Mouse (Mus musculus) embryonic facial prominence, embryonic 13.5 days (tissue): ENCODE measurements around the gene Phb2. TPM values are rescaled to one million over a fixed set of nuclear protein-coding genes. Genes with fewer than 3 reads are reported as not detected.

Experiments
- ATAC-seq: fragments of 200-750 bp; cut with Nextera tagmentation; 2 replicates; pipeline ENCODE4 v1.8.0; 2017; ENCODE audit warnings: low read depth; ENCODE audit not compliant: insufficient number of reproducible peaks, insufficient read depth, low FRiP score, low TSS enrichment
- H3K27ac ChIP-seq: fragments of 300-500 bp; sonication (generic); 2 replicates; pipeline ENCODE4 v1.5.1; 2015; ENCODE audit warnings: moderate library complexity, mild to moderate bottlenecking, inconsistent platforms
- H3K27me3 ChIP-seq: fragments of 300-500 bp; sonication (generic); 2 replicates; pipeline ENCODE4 v1.6.1; 2015; ENCODE audit warnings: mild to moderate bottlenecking, inconsistent platforms
- H3K36me3 ChIP-seq: fragments of 300-500 bp; sonication (generic); 2 replicates; pipeline ENCODE4 v1.6.1; 2015; ENCODE audit warnings: mild to moderate bottlenecking, inconsistent platforms
- H3K4me1 ChIP-seq: fragments of 300-500 bp; sonication (generic); 2 replicates; pipeline ENCODE4 v1.6.1; 2015; ENCODE audit warnings: inconsistent platforms
- H3K4me2 ChIP-seq: fragments of 300-500 bp; sonication (generic); 2 replicates; pipeline ENCODE4 v1.6.1; 2015; ENCODE audit warnings: moderate library complexity, mild to moderate bottlenecking, inconsistent platforms
- H3K4me3 ChIP-seq: fragments of 300-500 bp; sonication (generic); 2 replicates; pipeline ENCODE4 v1.5.1; 2015; ENCODE audit warnings: mild to moderate bottlenecking, inconsistent platforms
- H3K9ac ChIP-seq: fragments of 300-500 bp; sonication (generic); 2 replicates; pipeline ENCODE4 v1.6.1; 2015; ENCODE audit warnings: mild to moderate bottlenecking, inconsistent platforms
- H3K9me3 ChIP-seq: fragments of 300-500 bp; sonication (generic); 2 replicates; pipeline ENCODE4 v1.6.1; 2016; ENCODE audit warnings: inconsistent platforms
- WGBS: fragments of 180-500 bp; shearing (Covaris S2); methylation state at CpG from one replicate; pipeline ENCODE4 v1.1.7; 2015; ENCODE audit warnings: mixed read lengths; 5-methylcytosine and 5-hydroxymethylcytosine counted together
- polyA plus RNA-seq: library from polyadenylated mRNA; unstranded; fragments of >200 nt; fragmentation: Nextera tagmentation; extraction: Ambion mirVana; gene quantifications from 2 replicates; pipeline ENCODE4 v1.2.1, GENCODE M21; 2015

The Phb2 gene
- polyA plus RNA-seq, 1 experiment from 2014 or later: 351 TPM

DNA sequence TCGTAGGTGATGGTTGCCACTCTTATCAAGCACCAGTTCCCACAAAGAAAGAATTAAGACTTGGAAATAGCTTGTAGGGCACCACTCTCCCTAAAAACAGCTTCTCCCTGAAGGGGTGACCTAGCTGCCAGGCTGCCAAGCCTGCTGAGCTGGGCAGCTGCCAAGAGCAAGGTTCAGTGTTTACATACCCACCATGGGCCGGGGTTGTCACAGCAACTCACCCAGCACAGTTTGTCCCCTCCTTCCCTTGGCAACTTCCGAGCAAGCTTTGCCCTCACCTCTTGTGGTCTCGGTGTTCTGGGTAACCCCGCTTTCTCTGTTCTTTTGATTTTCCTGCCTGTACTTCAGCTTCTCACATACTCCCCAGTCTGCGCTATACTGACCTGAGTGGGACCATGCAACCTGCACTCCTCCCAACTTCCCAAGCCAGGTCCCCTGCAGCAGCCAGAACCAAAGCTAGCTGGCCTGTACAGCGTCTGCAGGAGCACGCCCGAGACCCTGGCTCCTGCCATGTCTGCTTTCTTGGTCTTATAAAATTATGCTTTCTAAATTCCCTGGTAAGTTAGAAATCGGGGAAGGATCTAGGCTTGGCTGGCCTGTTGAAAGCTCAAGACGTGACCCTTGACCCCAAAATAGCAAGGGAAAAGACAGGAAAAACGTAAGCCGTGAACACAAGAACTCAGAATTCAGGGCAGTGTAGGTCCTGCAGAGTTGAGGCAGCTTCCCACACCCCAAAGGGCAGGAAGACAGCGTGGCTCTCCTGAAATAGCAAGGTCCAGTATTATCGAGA is 17.8 kb upstream of the Phb2 start:
- ATAC-seq: no peak; the same call in 1 of the 2 replicates
- H3K27ac ChIP-seq: no peak overlapping the region
- peaks cover 4% of the 10 kb centered on the region; the same call in 1 of the 2 replicates for H3K4me1 ChIP-seq
- no peak overlapping the region for H3K4me3 ChIP-seq
- no peaks in the 10 kb centered on the region for H3K27me3 ChIP-seq
- peaks cover 9% of the 10 kb centered on the region for H3K36me3 ChIP-seq
- WGBS: 75% methylated on average over 15 of the region's 15 CpGs
- no peak overlapping the region for H3K4me2 ChIP-seq
- H3K9ac ChIP-seq: no peak overlapping the region
- H3K9me3 ChIP-seq: no peaks in the 10 kb centered on the region

- ATAC-seq: no peak
- no peak overlapping the region for H3K4me2 ChIP-seq
- H3K4me3 ChIP-seq: no peak overlapping the region
- H3K36me3 ChIP-seq: peaks cover 31% of the 10 kb centered on the region
- no peaks in the 10 kb centered on the region for H3K27me3 ChIP-seq
- no peak overlapping the region for H3K27ac ChIP-seq
- no peaks in the 10 kb centered on the region for H3K9me3 ChIP-seq
- no peak overlapping the region for H3K9ac ChIP-seq
- peaks cover 4% of the 10 kb centered on the region; the same call in 1 of the 2 replicates for H3K4me1 ChIP-seq
- WGBS: 89% methylated on average over 7 of the region's 7 CpGs
Measured at GRCm38 (mm10) chr6:124696441-124697150, 15.5 kb upstream of the Phb2 start.

GRCm38 (mm10) chr6:124698751-124699150 is 13.4 kb upstream of the Phb2 start:
- H3K36me3 ChIP-seq: peaks cover 53% of the 10 kb centered on the region
- H3K4me3 ChIP-seq: no peak overlapping the region
- peaks cover 12% of the 10 kb centered on the region for H3K4me1 ChIP-seq

GRCm38 (mm10) chr6:124699366-124699765 is 12.8 kb upstream of the Phb2 start:
- H3K4me1 ChIP-seq: peaks cover 7% of the 10 kb centered on the region
- peaks cover 59% of the 10 kb centered on the region for H3K36me3 ChIP-seq
- no peaks in the 10 kb centered on the region for H3K9me3 ChIP-seq
- no peak overlapping the region for H3K9ac ChIP-seq
- no peak overlapping the region for H3K4me2 ChIP-seq
- 91% methylated on average over 4 of the region's 4 CpGs for WGBS
- no peak overlapping the region for H3K4me3 ChIP-seq
- ATAC-seq: no peak
- H3K27ac ChIP-seq: no peak overlapping the region
- no peaks in the 10 kb centered on the region for H3K27me3 ChIP-seq

More at GRCm38 (mm10) chr6:124698751-124699150, 13.4 kb upstream of the Phb2 start:
- H3K4me2 ChIP-seq: no peak overlapping the region
- no peaks in the 10 kb centered on the region for H3K9me3 ChIP-seq
- no peak overlapping the region for H3K9ac ChIP-seq
- H3K27ac ChIP-seq: no peak overlapping the region
- no peak for ATAC-seq
- H3K27me3 ChIP-seq: no peaks in the 10 kb centered on the region
- WGBS: 84% methylated on average over 6 of the region's 6 CpGs

DNA sequence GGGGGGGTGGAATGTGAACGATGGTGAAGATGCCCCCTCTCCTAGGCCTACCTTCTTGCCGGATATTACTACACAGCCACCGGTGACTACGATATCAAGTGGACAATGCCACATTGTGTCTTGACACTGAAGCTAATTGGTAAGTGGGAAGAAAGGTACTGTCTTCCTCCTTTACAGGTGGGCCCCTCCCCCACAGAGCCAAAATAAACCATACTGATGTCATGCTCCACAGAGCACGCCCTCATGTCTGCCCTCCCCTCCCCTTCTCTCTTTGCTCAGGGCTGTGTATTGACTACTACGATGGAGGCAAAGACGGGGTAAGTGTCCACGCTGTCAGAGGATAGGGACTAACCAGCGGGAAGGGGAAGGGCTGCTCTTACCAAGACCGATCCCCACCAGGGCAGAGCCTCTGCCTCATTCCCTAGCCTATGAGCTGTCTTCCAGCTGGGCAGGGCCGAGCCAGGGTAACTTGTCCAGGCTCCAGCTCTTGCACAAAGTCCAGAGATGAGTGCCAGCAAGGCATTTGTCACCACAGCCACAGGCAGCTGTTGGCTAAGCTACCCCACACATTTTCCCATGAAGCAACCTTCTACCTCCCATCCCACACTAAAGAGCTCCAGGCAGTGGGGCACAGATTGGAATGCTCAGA is 12.1 kb upstream of the Phb2 start:
- no peaks in the 10 kb centered on the region for H3K27me3 ChIP-seq
- H3K4me1 ChIP-seq: peaks cover 7% of the 10 kb centered on the region; the same call in 1 of the 2 replicates
- no peak overlapping the region for H3K27ac ChIP-seq
- no peak overlapping the region for H3K9ac ChIP-seq
- no peak overlapping the region for H3K4me2 ChIP-seq
- H3K9me3 ChIP-seq: no peaks in the 10 kb centered on the region
- H3K4me3 ChIP-seq: no peak overlapping the region
- H3K36me3 ChIP-seq: peaks cover 66% of the 10 kb centered on the region
- ATAC-seq: no peak
- WGBS: 77% methylated on average over 11 of the region's 11 CpGs

GRCm38 (mm10) chr6:124701338-124701737 is 10.8 kb upstream of the Phb2 start:
- no peak overlapping the region for H3K4me3 ChIP-seq
- H3K36me3 ChIP-seq: peaks cover 77% of the 10 kb centered on the region
- H3K4me2 ChIP-seq: no peak overlapping the region
- no peaks in the 10 kb centered on the region for H3K9me3 ChIP-seq
- H3K27ac ChIP-seq: no peak overlapping the region
- WGBS: 78% methylated on average over 8 of the region's 8 CpGs
- H3K27me3 ChIP-seq: no peaks in the 10 kb centered on the region
- ATAC-seq: no peak
- no peak overlapping the region for H3K9ac ChIP-seq
- H3K4me1 ChIP-seq: peaks cover 7% of the 10 kb centered on the region; the same call in 1 of the 2 replicates

DNA sequence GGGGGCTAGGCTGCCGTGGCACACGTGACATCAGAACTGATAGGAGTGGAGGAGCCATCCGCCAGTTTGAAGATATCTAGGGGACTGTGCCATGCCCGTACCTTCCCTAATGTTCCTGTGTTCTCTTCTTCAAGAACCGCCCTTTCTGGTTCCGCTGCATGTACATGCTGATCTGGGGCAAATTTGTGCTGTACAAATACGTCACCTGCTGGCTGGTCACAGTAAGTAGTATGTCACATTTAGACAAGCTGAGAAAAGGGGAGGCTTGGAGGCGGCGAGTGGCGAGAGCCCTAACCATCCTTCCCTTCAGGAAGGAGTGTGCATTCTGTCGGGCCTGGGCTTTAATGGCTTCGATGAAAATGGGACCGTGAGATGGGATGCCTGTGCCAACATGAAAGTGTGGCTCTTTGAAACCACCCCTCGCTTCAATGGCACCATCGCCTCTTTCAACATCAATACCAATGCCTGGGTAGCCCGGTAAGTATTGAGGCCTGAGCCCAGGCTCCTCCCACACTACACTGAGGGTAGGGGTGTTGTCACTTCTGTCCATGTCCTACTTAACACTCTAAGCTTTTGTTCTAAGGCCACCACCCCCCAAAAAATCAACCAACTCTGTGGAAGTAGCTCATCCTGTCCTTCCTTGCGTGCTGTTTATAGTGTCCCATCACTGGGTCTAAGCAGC is 9.9 kb upstream of the Phb2 start:
- H3K27me3 ChIP-seq: no peaks in the 10 kb centered on the region
- H3K9me3 ChIP-seq: no peaks in the 10 kb centered on the region
- H3K36me3 ChIP-seq: peaks cover 86% of the 10 kb centered on the region
- H3K27ac ChIP-seq: no peak overlapping the region
- no peak overlapping the region for H3K4me3 ChIP-seq
- H3K4me2 ChIP-seq: no peak overlapping the region
- WGBS: 91% methylated on average over 17 of the region's 17 CpGs
- no peak for ATAC-seq
- H3K4me1 ChIP-seq: peaks cover 7% of the 10 kb centered on the region; the same call in 1 of the 2 replicates
- no peak overlapping the region for H3K9ac ChIP-seq

DNA sequence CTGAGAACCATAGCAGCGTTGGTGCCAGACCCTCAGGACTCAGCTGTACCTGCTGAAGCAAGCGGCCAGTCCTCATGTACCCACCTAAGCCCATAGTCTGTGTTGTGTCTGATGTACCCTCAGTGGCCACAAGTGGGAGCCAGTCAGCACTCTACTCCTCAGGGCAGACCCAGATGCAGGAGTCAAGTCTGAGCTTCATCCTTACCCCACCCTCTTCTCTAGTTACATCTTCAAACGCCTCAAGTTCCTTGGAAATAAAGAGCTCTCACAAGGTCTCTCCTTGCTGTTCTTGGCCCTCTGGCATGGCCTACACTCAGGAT is 9.4 kb upstream of the Phb2 start:
- H3K9me3 ChIP-seq: no peaks in the 10 kb centered on the region
- no peak overlapping the region for H3K4me3 ChIP-seq
- no peak overlapping the region for H3K9ac ChIP-seq
- ATAC-seq: peak; percentile 67
- H3K36me3 ChIP-seq: peaks cover 90% of the 10 kb centered on the region
- no peak overlapping the region for H3K4me2 ChIP-seq
- no peaks in the 10 kb centered on the region for H3K27me3 ChIP-seq
- H3K27ac ChIP-seq: no peak overlapping the region
- H3K4me1 ChIP-seq: peaks cover 7% of the 10 kb centered on the region; the same call in 1 of the 2 replicates
- WGBS: 50% methylated on average over 3 of the region's 3 CpGs

DNA sequence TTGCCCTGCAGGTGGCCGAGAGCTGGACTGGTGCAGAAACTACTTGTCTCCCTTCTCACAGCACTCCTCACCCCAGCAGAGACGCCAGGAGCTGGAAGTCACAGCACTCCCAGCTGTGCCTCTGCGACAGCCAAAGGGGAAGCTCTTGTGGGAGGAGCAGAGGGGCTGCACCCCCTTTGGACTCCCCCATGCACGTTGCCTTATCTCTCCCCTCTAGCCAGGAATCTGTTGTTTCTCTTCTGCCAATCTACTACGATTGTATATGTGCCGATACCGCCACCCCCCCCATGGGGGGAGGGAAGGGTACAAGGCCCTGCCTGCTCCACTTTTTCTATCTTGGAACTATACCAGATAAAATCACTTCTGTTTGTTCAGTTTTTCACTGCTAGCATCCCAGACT is 8.3 kb upstream of the Phb2 start:
- ATAC-seq: no peak
- Histone ChIP-seq H3K27ac (no peak overlapping the region), H3K9me3 (no peaks in the 10 kb centered on the region), H3K9ac (no peak overlapping the region), H3K36me3 (peaks cover 97% of the 10 kb centered on the region), H3K27me3 (no peaks in the 10 kb centered on the region), H3K4me1 (peaks cover 7% of the 10 kb centered on the region; the same call in 1 of the 2 replicates), H3K4me3 (no peak overlapping the region), H3K4me2 (no peak overlapping the region)
- 81% methylated on average over 7 of the region's 7 CpGs for WGBS

- 91% methylated on average over 2 of the region's 2 CpGs for WGBS
- no peak for ATAC-seq
- Histone ChIP-seq H3K9me3 (no peaks in the 10 kb centered on the region), H3K4me3 (no peak overlapping the region), H3K4me2 (no peak overlapping the region), H3K27me3 (no peaks in the 10 kb centered on the region), H3K36me3 (peaks cover 92% of the 10 kb centered on the region), H3K4me1 (peaks cover 9% of the 10 kb centered on the region), H3K9ac (peak overlapping the region; percentile 16; the same call in 1 of the 2 replicates), H3K27ac (no peak overlapping the region)
Measured at GRCm38 (mm10) chr6:124704417-124704816, 7.7 kb upstream of the Phb2 start.

DNA sequence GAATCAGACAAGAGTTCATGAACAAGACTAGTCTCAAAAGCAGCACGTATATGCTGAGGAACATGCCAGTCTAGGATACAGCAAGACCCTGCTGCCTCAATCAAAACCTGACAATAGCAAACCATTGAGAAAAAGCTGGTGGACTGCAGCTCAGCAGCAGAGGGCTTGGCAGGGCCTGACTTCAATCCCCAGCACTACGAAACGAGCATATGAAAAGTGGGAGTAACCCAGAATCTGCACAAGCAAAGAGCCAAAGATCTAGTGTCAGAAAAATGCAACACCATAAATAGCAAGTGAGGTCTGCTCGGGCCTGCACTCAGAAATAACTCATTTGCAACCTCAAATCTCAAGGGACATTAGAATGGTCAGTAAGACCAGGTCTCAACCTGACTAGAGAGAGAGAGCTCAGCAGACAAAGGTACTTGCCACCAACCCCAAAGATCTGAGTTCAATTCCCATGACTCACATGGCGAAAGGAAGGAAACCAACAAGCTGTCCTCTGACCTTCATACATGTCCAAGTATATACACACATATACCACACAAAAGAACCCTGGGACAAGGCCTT is 6.0 kb upstream of the Phb2 start:
- Histone ChIP-seq H3K4me1 (peaks cover 25% of the 10 kb centered on the region), H3K27me3 (no peaks in the 10 kb centered on the region), H3K4me3 (no peak overlapping the region), H3K9me3 (no peaks in the 10 kb centered on the region), H3K36me3 (peaks cover 78% of the 10 kb centered on the region), H3K4me2 (no peak overlapping the region), H3K27ac (no peak overlapping the region), H3K9ac (no peak overlapping the region)
- 87% methylated on average over 5 of the region's 5 CpGs for WGBS
- ATAC-seq: no peak
